Mouse (Mus musculus) natural killer cell, adult 2 months (primary cell): ENCODE measurements around the gene Shroom2.

ENCODE experiments used
- DNase-seq, 2 experiments: peaks; one replicate each; pipeline ENCODE4 v3.0.0; 2022; ENCODE audit warnings: low spot score in 2 of 2

Gene Shroom2

DNA sequence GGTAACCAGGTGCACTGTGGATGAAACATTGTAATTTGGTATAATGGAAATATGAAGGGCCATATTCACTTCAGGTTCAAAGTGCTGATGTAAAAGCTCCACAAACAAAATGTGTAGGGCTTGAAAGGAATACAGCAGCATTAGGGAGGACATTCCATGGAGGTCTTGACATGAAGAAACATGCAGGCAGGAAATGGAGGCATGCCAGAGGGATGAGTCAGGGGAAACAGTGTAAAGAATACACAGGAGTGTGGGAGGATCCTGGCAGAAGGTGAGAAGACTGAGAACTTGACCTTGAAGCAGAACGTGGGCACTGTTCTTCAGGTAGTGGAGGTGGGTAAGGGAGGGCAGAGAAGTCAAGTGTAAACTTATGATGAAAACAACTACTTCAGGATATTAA is 65.6 kb downstream of the Shroom2 start:
- DNase-seq: no peak

DNA sequence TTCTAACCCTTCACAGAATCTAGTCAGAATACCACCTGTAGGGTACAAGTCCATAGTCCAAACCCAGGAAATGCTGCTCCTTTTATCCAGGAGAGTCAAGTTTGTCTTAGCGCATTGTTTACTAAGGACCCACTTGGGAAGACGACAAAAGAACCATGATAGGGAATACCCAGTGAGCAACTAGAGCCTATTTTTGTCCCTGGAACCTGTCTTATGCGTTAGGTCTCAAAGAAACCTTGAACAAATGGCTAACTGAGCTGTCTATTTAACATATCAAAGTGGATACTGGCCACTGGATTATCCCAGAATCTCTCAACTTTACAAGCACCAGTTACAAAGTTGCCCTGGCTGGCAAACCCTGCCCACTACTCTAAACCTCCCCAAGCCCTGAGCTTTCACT is 67.6 kb downstream of the Shroom2 start:
- DNase-seq: no peak

DNA sequence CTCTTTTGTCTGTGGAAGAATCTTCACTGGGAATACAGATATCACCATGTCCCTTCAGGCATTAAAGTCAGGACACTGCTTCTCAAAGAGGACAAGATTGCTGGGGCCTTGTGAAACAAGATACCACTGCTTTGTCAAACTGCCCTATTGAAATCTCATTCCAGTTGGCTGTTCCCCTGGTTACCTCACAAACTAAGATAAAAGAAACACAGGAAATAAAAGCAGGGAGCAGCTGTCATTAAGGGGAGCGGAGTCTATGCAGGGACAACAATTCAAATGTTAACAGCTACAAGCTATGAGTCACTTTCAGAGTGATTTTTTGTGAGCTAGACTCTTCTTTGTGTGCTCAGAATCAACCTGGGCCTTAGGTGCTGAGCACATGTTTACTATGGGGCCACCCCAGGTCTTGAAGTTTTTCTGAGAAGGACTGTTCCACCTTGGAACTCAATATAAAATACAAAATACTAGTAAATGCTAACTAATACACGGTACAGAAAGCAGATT is 78.4 kb downstream of the Shroom2 start:
- no peak for DNase-seq

DNA sequence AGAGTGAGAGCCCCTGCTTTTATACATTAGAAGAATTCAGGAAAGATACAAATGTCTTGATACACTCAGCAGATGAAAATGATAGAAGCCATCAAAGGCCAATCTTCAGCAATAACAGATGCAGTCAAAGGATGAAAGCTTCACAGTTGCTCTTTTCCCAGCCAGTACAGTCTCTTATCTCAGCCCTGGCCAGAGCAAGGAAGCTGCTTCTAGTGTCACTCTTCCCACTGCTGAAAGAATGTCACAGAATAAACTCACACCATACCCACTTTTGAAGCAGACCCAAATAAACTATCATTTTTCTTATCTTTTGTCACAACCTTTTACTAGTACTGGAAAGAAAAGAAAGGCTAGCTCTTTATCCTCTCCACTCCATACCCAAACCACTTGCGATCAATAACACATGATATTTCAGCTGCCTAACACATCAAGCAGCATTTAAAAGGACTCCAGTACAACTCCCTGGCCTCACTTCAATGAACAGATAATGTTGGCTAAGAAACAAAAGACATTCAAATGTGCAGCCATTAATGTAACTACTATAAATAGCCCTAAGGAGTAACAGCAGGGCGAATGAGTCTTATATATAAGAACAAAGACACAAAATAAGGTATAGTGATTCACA is 90.0 kb downstream of the Shroom2 start:
- no peak for DNase-seq

DNA sequence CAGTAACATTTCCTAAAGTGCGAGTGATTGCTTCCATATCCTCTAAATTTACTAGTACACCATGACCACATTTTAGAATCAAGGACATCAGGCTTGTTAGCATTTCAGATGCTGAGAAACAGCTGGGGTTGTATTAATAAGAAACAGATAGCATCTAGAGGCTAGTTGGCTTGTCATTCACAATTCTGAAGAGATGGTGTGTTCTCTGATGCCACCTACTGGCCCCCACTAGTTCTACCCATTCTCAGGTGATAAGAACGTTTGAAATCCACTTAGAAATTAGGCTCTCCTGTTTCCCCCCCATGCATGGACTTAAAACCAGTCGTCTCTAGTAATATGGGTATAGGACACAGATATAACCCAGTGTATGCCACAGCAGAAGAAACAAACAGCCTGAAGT is 92.9 kb downstream of the Shroom2 start:
- DNase-seq: no peak

DNA sequence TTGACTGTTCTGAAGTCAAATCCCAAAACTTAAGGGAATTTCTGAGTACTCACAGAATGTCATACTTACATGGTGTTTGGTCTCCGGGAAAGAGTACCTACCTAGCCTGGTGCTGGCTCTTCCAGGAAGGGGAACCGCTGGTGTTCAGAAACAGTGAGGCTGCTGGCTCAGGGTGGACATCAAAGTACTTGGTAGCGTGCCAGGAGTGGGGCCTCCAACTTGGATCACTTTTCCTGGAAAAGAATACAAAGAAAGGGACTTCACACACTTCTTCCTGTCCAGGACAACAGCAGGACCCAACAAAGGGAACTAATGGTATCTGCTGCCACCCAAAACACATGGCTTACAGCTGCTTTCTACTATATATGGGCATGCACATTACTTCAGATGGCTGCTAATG is 95.8 kb downstream of the Shroom2 start:
- DNase-seq: no peak

DNA sequence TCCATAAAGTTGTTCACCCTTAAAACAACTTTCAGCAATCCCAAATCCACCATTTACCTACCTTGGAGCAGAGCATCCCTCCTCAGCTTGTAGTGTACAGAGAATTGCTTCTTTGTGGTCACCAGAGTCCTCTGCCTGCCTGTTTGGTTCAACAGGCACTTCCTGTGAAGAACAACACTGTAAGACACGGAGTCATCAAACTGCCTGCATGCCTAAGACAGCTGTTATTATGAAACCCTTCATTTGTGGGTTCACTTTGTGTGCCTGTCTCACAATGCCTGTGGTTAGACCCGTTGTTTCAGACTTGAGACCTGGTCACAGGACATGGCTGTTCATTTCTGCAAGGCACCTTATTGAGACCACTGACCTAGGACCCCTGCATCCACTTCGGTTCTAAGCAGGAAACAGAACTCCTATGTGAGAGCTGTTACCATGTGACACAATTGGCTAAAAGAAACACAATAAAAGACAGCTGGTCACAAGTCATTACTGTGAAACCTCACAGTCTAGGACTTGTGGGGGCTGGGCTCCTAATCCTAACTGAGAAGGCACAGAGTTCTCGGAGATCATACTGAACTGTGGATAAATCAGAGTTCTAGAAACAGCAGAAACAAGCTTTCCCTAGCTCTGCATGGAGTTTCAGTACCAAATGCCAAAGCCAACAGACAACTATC is 111.8 kb downstream of the Shroom2 start:
- DNase-seq: no peak

DNA sequence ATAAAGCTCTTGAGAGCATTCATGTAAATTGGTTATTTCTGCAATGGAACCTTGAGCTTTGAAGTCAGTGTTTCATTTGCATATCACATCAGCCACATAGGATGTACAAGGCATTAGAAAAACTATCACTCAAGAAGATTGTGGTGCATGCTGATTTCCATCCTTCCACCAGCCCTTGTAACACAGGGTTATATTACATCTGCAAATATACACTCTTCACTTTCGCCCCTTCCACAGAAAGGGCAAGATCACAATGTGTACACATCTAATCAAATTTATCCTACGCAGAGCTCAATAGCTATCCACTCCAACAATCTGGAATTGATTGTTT is 112.7 kb downstream of the Shroom2 start:
- no peak for DNase-seq

DNA sequence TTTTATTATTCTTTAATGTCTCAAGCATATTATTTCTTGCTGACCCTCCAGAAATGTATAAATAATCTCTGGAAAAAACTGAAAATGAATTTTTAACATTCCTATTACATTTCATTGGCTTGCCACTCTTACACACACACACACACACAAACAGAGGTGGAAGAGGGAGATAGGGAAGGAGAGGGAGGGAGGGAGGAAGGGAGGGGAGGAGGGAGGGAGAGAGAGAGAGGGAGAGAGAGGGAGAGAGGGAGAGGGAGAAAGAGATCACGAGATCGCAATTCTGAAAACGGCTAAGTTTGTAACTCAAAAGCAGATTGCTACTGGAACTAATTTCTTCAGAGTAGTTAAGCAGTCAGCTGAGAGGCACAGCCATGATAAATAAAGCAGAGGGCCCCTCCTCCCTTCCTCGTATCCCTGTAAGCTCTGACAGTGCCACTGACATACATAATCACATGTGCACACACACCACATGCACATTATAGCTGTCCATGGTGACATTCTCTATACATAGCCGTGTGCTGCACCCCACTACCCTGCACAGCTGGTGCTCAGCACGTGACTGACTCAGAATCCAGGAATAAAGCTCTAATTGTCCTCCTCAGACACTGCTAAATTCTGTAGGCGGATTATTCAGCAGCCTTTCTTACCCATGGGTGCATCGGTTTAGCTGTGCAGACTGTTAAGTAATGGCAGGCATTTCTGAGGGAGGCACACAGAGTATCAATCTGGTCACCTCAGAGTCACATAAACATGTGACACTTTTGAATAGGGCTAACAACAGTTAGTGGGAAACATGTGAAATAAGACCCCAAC is 113.3 kb downstream of the Shroom2 start:
- no peak for DNase-seq

DNA sequence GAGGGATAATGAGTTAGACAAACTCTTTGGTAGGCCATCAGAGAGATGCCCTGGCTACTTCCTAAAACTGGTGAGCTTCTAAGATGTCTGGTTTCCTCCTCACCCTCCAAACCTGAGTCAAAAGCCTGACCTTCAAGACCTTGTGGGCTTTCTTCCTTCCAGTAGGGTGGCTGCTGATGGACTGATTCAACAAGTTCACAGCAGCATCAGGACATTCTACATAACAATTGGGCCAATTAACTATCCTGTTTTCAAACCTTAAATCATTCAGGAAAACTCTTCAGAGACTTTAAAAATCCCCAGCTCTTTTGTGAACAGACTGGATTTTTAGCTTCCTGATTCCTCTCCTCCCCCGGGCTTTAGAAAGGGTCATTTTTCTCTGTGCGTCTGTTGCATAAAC is 116.6 kb downstream of the Shroom2 start:
- DNase-seq: no peak

DNA sequence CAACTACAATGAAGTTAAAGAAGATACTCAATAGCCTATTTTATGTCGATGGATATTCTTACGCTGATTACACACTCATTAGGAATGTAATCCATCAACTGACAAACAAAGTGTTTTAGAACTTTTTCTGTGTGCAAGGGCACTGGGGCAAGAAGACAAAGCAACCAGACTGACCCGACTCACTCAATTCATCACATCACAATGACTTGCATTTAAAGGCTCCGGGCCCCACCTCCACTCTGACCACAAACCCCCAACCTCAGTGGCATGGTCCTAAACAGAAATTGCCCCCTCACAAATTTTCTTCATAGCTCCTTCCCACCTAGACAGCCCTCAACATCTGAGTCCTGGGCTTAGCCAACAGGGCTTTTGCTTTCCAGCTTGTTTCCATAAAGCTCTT is 124.4 kb downstream of the Shroom2 start:
- no peak for DNase-seq

DNA sequence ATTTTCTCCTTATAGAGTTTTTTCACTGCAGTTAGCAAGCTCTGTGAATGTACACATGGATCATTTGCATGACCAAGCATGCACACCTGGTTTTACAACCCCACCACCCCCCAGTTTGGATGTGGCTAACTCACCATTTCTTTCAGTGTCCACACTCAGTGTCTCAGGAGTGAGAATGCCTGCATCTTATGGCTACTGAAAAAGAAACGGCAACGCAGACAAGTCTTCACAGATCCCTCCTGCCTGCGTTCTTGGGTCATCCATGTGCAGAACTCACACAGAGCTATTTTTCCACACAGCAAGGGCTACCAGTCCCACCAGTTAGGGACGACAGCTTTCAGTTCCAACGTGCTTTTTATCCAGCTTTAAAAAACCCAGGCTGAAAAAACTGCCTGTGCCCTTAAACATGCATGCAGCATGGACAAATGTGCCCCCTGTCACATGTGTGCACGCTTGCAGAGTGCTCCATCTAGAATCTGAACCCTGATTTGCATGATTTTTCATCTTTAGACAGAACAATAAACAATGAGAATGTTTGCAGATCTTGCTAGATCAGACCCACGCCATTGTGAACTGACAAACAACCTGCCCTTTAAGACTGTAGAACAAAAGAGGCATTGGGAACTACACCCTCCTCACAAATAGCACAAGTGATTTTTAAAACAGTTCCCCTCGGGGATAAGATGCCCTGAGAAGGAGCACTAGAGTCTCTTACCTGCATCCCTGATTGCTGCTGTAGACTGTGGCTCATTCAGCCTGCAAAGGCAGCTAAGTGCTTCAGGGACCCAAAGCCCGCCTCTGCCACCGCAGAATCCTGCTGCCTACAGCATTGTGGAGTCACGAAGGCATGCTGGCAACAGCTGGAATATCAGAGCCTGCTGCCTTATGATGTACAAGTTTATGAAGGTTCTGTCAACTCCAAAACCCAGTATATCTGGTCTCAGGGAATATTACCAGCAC is 125.3 kb downstream of the Shroom2 start:
- no peak for DNase-seq

DNA sequence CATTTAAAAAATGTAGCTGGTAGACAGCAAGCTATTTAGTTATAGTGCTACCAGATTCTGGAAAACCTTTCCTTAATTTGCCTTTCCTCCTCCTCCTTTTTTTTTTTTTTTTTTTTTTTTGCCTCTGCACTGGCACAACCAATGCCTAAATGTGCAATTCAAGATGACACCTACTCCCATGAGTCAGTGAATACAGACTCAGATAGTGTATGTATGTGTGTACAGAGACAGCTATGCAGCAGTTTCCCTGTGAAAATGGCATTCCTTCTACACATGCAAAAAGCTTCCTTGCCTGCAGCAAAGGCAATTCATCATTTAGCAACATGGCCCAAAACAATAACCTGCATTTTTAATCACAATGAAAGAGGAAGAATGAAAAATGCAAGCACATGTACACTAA is 126.1 kb downstream of the Shroom2 start:
- DNase-seq: no peak

DNA sequence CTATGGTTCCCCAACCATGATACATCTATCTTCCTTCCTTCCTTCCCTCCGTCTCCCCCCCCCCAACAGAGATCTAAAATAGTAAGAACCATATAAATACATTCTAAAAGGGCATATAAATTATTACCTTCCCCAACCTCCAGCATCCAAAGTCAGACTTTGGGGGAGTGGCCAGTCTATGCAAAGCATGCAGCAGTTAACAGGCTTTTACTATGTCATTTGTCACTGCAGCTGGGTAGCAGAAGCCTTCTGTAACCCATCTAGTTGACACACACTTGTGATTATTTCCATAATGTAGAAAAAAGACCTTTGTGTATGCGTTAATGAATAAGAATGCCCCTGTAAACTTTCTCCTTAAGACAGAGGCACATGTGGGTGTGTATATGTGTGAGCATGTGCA is 126.6 kb downstream of the Shroom2 start:
- DNase-seq: no peak

DNA sequence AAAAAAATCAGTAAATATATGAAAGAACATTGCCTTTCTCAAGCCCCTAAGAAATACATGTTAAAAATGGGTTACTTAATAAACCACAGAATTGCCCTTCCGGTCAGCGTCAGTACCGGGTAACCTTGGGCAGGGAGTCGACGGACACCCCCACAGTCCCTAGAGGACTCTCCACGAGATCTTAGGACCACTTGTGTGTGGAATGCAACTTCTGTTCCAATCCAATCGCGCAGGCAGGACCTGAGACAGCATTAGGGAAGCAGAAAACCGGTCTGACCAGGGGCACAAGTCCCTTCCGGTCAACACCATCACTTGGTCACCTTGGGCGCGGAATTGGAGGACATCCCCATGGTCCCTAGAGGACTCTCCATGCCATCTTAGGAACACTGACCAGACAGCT is 133.9 kb downstream of the Shroom2 start:
- no peak for DNase-seq

DNA sequence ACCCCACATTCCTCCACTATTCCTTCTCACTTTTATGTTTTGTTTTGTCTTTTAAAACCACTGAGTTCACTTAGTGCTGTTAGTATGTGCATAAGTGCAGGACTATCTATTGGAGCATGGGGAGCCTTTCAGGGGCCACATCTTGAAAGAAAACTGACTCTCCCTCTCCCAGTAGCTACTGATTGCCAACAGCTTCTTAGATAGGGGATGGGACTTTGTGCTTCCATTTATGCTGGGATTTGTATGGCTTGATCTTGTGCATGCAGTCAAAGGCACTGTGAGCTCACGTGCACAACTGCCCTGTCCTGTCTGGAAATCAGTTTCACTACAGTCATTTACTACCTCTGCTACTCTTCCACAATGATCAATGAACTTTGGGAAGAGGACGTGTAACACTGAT is 147.9 kb downstream of the Shroom2 start:
- DNase-seq: no peak

DNA sequence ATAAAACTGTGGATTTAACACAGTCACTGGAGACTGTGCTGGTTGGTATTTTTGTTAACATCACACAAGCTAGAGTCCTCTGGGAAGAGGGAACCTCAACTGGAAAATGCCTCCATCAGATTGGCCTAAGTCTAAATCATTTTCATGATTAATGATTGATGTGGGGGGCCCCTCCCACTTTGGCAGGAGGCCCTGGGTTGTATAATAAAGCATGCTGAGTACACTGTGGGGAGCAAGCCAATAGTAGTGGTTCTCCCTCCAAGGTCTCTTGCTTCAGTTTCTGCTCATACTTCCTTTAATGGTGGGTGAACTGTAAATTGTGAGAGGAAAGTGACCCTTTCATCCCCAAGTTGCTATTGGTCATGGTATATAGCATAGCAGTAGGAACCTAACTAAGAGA is 148.3 kb downstream of the Shroom2 start:
- no peak for DNase-seq

DNA sequence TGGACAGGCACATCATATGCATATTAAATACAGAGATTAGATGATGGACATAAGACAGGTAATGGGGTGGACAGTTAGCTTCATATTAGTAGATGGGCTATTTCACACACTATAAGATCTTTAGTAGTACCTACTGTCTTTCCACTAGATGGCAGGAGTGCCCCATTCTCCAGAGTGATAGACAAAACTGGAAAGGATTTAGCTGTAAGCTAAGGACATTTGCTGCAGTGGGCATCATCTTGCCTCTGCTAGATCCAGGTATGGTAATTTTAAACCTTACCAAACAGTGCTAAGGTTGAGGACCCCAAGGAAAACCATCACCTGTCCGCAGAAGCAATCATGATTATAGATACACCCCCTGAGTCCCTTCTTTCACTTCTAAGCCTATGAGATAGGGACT is 150.8 kb downstream of the Shroom2 start:
- no peak for DNase-seq

DNA sequence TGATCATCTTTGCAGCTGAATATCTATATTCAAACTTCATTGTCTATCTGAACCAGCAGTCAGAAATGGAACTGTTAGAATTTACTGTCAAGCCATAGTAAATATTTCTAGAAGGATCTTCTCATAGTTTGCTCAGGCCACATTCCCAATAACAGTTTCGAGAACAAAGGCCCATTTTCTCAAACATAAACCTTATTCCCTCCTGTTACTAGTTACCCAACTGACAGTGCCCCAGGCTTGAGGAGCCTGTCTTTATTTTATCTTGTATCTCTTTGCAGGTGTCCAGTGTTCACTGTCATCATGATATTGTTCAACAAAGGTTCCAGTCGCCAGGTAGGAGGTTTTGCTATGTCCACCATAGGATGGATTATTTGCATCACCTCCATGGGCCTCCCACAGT is 206.2 kb downstream of the Shroom2 start, which contains the start of gene Cldn34a:
Gene Cldn34a, plus strand, starts transcription at position 301 of the 400 bp plus-strand sequence.
- no peak for DNase-seq
